Mouse (Mus musculus) hindlimb bud, embryonic 11.5 days (tissue): ENCODE measurements around the gene Rhof.

ENCODE experiments used
- DNase-seq: peaks from one replicate; pipeline ENCODE4 v3.0.0-alpha.2; 2012; ENCODE audit warnings: low read depth, low spot score; ENCODE audit errors: extremely low spot score

The Rhof gene

DNA sequence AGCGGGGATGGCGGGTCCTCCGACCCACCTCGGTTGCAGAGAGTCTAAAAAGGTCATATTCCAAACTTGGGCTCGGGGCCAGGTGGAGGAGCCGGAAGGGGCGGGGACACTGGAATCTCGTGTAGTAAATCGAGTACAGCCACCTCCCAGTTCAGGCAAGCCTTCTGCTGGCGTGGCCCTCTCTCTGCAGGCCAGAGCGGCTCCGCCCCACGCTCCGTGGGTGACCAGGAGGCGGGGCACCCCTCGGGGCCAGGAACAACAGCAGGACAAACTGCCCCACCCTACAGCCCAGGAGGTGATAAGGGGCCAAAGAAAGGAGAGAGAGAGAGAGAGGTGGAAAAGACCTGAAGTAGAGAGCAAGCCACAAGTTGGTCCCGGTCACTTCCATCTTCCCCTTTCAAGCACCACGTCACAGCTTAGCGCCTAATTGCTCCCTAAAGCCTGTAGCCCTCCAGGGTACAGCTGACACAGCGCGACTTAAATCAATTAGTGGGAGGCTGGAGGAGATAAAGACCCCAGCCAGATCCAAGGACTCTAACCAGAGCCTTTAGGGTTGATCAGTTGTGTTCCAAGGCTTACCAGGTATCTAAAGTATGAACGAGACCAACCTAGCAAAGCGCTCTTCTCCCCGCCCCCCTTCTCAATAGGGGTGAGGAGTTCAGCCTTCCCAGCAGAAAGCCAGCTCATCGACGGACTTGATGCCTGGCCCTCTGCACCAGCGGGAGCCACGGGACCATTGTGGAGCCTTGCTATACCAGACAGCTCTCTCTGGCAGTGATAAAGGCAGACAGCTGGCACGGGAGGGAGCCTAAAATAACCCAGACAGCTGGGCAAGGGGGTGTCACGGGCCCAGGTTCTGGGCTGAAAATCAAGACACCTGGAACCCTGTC is 3.2 kb upstream of the Rhof start:
- no peak for DNase-seq

GRCm38 (mm10) chr5:123134875-123135382 is 2.4 kb upstream of the Rhof start:
- no peak for DNase-seq

DNA sequence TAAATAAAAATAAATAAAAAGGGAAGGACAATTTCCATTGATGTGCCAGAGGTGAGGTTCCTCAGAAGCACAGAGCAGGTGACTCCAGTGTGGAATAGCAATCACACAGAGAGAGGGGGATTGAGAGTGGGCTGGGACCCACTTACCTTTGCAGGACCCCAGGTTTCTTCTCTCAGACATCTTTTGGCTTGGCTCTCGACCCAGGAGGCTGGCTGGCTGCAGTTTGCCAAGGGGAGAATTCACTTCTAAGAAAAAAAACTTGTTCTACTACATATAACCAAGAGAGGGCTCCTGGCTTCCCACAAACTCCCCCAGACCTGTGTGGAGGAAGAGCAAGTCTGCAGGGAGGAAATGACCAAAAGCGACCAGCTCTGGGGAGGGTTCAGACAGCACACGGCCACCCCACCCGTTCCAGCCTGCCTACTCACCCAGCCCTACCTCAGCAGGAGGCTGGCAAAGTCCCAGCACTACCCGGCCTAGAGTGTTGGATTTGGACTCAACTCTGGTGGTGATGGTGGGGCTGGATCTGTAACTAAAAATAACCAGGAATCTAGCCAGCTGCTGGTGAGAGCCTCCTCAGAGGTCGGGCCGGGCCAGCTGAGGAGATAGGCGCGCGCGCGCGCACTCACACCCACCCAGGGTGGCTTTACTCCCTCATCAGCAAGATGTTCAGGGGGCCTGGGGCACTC is 1.8 kb upstream of the Rhof start:
- DNase-seq, result no peak

DNA sequence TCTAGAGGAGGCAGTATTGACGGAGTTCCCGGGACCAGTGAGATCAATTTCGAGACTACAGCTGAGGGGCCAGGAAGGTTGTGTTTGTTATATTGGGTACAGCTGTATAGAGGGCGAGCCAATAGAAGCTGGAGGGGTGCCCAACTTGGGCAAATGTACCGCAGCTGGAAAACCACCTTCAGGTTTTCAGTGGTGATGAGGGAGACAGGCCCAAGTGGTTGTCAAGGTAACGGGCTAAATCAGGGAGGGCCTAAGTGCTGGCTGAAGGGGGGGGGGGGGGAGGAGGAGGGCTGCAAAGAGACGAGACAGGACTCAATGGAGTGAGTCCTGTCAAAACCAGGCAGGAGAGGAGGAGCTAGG is 1.3 kb upstream of the Rhof start:
- no peak for DNase-seq

- DNase-seq, result no peak
Measured at GRCm38 (mm10) chr5:123133083-123133783, 741 bp upstream of the Rhof start.

DNA sequence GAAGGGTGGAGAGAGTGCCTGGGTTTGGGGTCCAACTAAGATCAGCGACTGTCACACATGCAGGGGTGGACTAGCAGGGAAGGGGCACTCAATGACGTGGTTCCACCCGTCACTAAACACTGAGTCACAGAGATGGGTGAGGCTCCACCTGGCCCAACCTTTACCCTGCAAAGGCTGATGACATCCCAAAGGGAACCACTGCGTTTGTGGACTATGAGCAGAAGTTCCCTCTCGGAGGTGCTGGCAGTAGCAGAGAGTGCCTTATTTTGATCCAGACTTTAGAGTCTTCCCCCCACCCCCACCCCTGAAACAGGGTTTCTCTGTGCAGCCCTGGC is 1.7 kb downstream of the Rhof start:
- DNase-seq, result no peak

GRCm38 (mm10) chr5:123130030-123130813 is 2.3 kb downstream of the Rhof start:
- DNase-seq, result no peak

DNA sequence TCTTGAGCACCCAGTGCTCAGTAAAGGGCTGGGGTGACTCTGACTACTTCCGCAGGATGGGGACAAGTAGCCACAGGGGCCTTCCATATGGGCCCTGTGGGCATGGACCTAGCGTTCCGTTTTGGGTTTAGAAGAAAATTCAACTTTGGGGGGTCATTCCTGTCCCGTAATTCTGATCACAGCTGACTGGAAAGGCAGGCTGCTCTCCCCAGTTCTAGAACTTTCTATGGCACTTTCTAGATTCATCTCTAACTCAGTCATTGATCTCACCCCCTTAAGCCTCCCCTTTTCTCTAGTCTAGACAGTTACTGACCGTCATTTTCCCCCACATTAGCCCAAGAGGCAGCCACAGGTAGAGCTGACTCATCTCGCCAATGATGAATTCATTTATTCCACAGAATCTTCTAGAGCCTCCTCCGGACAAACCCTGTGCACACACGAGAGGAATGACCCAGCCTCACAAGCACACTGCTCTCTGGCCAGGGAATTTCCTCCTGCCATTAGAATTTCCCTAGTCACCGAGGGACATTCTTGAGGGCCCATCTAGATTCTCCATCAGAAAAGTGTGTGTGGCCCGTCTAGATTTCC is 3.2 kb downstream of the Rhof start:
- DNase-seq, result no peak

GRCm38 (mm10) chr5:123128426-123129169 is 3.9 kb downstream of the Rhof start:
- DNase-seq, result no peak

DNA sequence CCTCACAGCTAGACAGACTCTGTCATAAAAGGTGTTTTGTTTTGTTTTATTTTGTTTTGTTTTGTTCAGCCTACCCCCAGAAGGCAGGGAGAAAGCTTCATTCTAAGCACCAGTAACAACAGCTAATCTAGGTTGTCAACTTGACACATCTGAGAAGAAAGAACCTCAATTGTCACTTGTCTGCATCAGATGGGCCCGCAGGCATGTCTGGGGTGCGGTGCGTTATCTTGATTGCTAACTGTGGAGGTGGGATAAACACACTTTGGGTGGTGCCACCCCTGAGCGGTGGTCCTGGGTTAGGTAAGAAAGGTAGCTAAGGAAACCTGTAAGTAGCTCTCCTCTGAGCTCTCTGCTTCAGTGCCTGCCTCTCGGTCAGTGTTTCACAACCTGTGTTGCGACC is 5.5 kb downstream of the Rhof start:
- no peak for DNase-seq

- DNase-seq, result no peak
Measured at GRCm38 (mm10) chr5:123125638-123126406, 6.7 kb downstream of the Rhof start.

GRCm38 (mm10) chr5:123125105-123125504 is 7.4 kb downstream of the Rhof start:
- DNase-seq, result no peak

GRCm38 (mm10) chr5:123122181-123122580 is 10.3 kb downstream of the Rhof start:
- DNase-seq, result no peak

GRCm38 (mm10) chr5:123120624-123121215 is 11.8 kb downstream of the Rhof start:
- DNase-seq, result no peak

GRCm38 (mm10) chr5:123118826-123119225 is 13.7 kb downstream of the Rhof start:
- no peak for DNase-seq

DNA sequence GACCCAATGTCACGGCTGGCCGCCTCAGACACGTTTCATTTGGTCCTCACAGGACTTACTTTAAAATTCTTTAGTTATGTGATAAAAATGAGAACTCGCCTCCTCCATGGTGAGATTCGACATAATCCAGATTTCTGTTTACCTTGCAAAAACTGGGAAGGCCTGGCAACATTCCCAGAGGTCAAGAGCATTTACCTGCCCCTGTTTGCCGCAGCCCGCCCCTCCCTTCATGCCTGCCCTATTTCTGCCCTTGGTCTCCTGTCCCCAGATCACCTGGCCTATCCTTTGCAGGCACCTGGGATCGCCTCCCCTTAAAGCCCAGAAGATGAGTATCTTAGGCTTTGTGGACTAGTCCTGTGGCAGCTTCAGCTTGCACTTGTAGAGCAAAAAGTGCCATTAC is 14.7 kb downstream of the Rhof start:
- no peak for DNase-seq

- DNase-seq, result no peak
Measured at GRCm38 (mm10) chr5:123117257-123117656, 15.2 kb downstream of the Rhof start.

DNA sequence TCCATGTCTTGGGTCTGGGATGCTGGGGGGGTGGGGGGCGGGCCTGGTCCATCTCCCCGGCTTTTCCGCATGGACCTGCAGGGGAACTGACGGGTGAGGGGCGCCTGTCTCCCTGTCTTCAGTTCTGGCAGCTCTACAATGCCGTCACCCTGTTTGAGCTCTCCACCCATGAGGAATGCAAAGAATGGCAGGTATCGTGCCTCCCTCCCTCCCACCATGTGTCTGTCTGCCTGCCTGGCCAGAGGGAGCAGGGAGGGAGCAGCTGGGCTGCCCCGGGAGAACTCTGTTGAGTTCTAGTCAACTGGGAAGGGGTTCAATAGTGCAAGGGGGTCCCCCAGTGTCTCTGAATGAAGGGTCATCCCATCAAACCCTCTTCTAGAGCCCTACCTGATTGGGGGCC is 16.4 kb downstream of the Rhof start:
- DNase-seq, result no peak

- no peak for DNase-seq
Measured at GRCm38 (mm10) chr5:123114924-123115323, 17.6 kb downstream of the Rhof start.
